Mouse (Mus musculus) E14TG2a.4 (cell line): ENCODE results near the gene Dnmt3a.

Experiments
- H3K27me3 ChIP-seq: 2 replicates; pipeline ENCODE4 v1.6.1; 2014; ENCODE audit warnings: low read length, control low read depth; ENCODE audit not compliant: insufficient read depth
- H3K36me3 ChIP-seq: 2 replicates; pipeline ENCODE4 v1.6.1; 2014; ENCODE audit warnings: low read length, control low read depth; ENCODE audit not compliant: insufficient read depth
- H3K4me1 ChIP-seq: replicated peaks from 2 replicates; pipeline ENCODE4 v1.6.1; 2014; ENCODE audit warnings: low read depth, low read length, control low read depth
- H3K4me3 ChIP-seq: replicated peaks from 2 replicates; pipeline ENCODE4 v1.5.1; 2014; ENCODE audit warnings: mild to moderate bottlenecking, low read length
- H3K9me3 ChIP-seq: 2 replicates; pipeline ENCODE4 v1.6.1; 2014; ENCODE audit warnings: low read length, control low read depth
- CTCF ChIP-seq: conservative IDR thresholded peaks from 2 replicates; pipeline ENCODE4 v1.5.1; 2014; ENCODE audit warnings: low read length
- NANOG ChIP-seq: IDR thresholded peaks from 2 replicates; pipeline ENCODE4 v1.6.1; 2014; ENCODE audit warnings: borderline replicate concordance, low read length, mixed read lengths
- POU5F1 ChIP-seq: IDR thresholded peaks from 2 replicates; pipeline ENCODE4 v1.6.1; 2014; ENCODE audit warnings: low read length, borderline replicate concordance

The Dnmt3a gene

DNA sequence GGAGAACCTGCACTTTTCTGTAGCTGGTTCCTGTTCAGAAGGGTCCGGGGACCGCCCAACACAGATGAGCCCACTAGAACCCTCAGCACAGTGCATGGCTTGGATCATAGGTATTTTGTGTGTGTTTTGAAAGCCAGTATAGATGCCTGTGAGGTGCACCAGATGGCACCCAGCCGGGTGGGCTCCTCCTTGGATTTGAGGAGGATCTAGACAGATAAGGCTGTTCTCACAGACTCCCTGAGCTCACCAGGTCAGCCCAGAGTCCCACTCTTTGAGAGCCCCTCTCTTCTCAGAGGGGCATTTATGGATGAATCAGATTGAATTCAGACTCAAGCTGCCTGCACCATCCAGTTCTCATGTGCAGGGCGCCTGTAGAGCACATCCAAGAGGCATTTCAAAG, 101.2 kb downstream of the Dnmt3a start:
- TF ChIP-seq NANOG: no peak
- no peak for TF ChIP-seq POU5F1
- no peak for TF ChIP-seq CTCF
- no peaks in the 10 kb centered on the region for H3K9me3 ChIP-seq
- H3K36me3 ChIP-seq: peaks cover 76% of the 10 kb centered on the region
- H3K4me3 ChIP-seq: peak overlapping the region; percentile 32; the same call in 1 of the 2 replicates
- no peaks in the 10 kb centered on the region for H3K27me3 ChIP-seq
- peaks cover 54% of the 10 kb centered on the region for H3K4me1 ChIP-seq

DNA sequence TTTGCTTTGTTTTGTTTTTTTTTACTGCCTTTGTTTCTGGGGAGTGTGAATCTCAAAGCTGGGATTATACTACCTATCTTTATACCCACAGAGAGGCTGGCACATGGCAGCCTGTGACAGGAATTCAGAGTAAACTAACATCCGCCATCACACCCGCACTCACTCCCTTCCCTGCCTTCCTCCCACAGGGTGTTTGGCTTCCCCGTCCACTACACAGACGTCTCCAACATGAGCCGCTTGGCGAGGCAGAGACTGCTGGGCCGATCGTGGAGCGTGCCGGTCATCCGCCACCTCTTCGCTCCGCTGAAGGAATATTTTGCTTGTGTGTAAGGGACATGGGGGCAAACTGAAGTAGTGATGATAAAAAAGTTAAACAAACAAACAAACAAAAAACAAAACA, 101.6 kb downstream of the Dnmt3a start:
- Histone ChIP-seq H3K36me3 (peaks cover 72% of the 10 kb centered on the region), H3K4me3 (0 out of 2 replicates have a peak overlapping the region, but pooled peaks have one; percentile 32), H3K9me3 (no peaks in the 10 kb centered on the region), H3K4me1 (peaks cover 53% of the 10 kb centered on the region), H3K27me3 (no peaks in the 10 kb centered on the region)
- TF ChIP-seq NANOG (no peak), POU5F1 (no peak)

- H3K4me3 ChIP-seq: no peak overlapping the region
- no peaks in the 10 kb centered on the region for H3K9me3 ChIP-seq
- H3K4me1 ChIP-seq: peaks cover 47% of the 10 kb centered on the region
- TF ChIP-seq NANOG (no peak), POU5F1 (no peak), CTCF (no peak)
- H3K36me3 ChIP-seq: peaks cover 45% of the 10 kb centered on the region
- no peaks in the 10 kb centered on the region for H3K27me3 ChIP-seq
Observed at GRCm38 (mm10) chr12:3910466-3911093, 104.8 kb downstream of the Dnmt3a start.

DNA sequence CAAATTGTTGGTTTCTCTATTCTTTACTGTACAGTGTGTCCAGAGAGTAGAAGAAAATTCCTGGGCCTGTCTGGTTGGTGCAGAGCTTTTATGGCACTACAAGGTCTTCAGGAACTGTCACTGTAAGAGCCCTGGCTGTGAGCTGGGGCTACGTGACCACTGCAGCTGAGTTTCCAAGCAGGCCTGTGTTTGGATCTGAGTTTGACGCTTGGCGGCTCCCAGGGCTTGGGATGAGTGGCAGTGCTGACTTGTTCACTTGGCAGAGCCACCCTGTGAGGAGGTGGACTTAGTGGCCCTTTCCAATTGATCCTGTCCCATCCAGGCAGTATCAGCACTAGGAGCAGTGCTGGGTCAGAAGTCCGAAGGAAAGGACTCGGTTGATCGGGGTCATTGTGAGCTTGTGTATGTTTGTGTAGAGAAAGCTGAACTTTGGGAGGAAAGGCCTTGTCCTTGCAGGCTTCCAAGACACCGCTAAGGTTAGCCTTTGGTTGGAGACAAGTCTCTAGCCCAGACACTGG, 106.1 kb downstream of the Dnmt3a start:
- Histone ChIP-seq H3K36me3 (peaks cover 32% of the 10 kb centered on the region), H3K4me1 (peaks cover 34% of the 10 kb centered on the region), H3K9me3 (peaks cover 6% of the 10 kb centered on the region), H3K27me3 (no peaks in the 10 kb centered on the region), H3K4me3 (no peak overlapping the region)
- TF ChIP-seq CTCF (no peak), POU5F1 (no peak), NANOG (no peak)

- Histone ChIP-seq H3K4me3 (no peak overlapping the region), H3K36me3 (peaks cover 8% of the 10 kb centered on the region), H3K4me1 (peaks cover 22% of the 10 kb centered on the region), H3K9me3 (peaks cover 26% of the 10 kb centered on the region), H3K27me3 (no peaks in the 10 kb centered on the region)
- TF ChIP-seq POU5F1 (no peak), NANOG (no peak), CTCF (no peak)
Observed at GRCm38 (mm10) chr12:3915852-3916251, 110.0 kb downstream of the Dnmt3a start.

DNA sequence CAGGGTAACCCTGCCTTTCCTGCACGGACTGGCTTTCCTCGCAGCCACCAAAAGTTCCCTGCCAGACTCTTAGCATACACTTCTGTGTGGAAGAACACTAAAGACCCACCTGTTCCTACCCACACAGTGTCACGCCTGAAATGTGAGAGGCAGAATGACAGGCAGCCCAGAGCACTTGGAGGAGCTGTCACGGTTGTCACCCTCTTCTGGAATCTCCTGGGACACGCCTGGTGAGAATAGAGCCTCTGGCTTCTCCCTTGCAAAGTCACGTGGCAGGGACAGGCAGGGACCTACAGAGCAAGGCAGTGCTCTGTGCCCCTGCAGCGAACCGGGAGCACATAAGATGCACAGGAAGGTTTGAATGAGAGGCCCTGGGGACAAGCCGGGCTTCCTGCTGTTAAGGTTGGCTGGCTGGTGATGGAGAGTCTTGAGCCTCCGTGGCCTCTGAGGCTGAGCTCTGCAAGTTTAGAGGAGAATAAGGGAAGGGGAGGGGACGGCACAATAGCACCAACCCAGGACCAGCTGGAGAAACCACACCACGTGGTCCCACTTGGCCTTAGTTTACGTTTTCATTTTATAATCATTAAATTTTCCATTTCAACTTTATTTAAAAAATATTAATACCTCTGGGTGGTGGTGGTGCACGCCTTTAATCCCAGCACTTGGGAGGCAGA, 112.0 kb downstream of the Dnmt3a start:
- Histone ChIP-seq H3K27me3 (0 out of 2 replicates have a peak, but pooled peaks cover 4% of the 10 kb centered on the region), H3K36me3 (peaks cover 7% of the 10 kb centered on the region), H3K4me1 (peaks cover 26% of the 10 kb centered on the region), H3K9me3 (peaks cover 26% of the 10 kb centered on the region), H3K4me3 (no peak overlapping the region)
- TF ChIP-seq NANOG (no peak), POU5F1 (no peak), CTCF (no peak)

DNA sequence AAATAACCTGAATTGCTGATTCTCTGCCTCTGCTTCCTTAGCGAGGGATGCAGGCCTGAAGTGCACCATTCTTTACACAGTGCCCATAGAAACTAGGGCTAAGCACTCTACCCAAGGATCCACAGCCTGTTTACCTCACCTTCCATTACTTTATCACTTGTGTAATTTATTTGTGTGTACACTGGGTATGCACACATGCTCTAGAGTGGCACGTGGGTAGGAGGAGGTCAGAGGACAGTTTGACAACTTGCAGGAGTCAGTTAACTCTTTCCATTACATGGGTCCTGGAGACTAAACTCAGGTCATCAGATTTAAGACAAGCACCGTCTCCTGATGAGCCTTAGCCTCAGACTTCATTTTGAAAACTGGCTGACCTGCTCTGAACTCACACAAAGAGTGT, 112.8 kb downstream of the Dnmt3a start:
- TF ChIP-seq NANOG (no peak), CTCF (no peak), POU5F1 (no peak)
- Histone ChIP-seq H3K4me3 (no peak overlapping the region), H3K27me3 (0 out of 2 replicates have a peak, but pooled peaks cover 4% of the 10 kb centered on the region), H3K36me3 (peaks cover 7% of the 10 kb centered on the region), H3K4me1 (peaks cover 26% of the 10 kb centered on the region), H3K9me3 (peaks cover 26% of the 10 kb centered on the region)

- Histone ChIP-seq H3K27me3 (0 out of 2 replicates have a peak, but pooled peaks cover 4% of the 10 kb centered on the region), H3K9me3 (peaks cover 26% of the 10 kb centered on the region), H3K36me3 (peaks cover 7% of the 10 kb centered on the region), H3K4me3 (no peak overlapping the region), H3K4me1 (peaks cover 26% of the 10 kb centered on the region)
- TF ChIP-seq NANOG (no peak), POU5F1 (no peak), CTCF (no peak)
Observed at GRCm38 (mm10) chr12:3919423-3919822, 113.6 kb downstream of the Dnmt3a start.
